Mouse (Mus musculus): Measurements from ENCODE around the gene Ociad2. TPM values are rescaled to one million over a fixed set of nuclear protein-coding genes. Genes with fewer than 3 reads are reported as not detected.
A peak's percentile ranks its signal among the peaks of the same experiment; 100 is the strongest.

Ociad2 gene
- polyA plus RNA-seq, 1 experiment from 2014 or later = 8.7 TPM

DNA sequence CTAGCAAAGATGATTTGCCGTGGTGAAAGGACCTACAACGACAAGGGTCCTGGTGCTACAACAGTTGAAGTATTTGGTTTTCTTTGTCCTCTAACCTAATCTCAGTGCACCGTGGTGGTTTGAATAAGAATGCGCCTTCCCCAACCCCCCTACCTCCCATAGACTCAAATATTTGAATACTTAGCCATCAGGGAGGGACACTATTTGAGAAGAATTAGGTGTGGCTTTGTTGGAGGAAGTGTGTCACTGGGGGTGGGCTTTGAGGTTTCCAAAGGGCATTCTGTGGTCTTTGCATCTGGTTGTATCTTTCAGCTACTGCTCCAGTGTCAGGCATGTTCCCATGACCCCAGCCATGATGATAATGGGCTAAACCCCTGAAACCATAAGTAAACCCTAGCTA lies 27.1 kb upstream of the Ociad2 start:
- no peak overlapping the region for H3K4me3 ChIP-seq
- H3K36me3 ChIP-seq (replicated peaks) = no peaks in the 10 kb centered on the region
- 80% methylated on average over 4 of the region's 4 CpGs for WGBS
- H3K27ac ChIP-seq = no peak overlapping the region
- no peaks in the 10 kb centered on the region for H3K27me3 ChIP-seq (ENCODE audit: poor library complexity, severe bottlenecking)
- H3K4me1 ChIP-seq = 0 out of 2 replicates have a peak, but pooled peaks cover 3% of the 10 kb centered on the region
- DNase-seq (ENCODE audit: extremely low spot score, low spot score) = no peak
- H3K9me3 ChIP-seq = no peaks in the 10 kb centered on the region

DNA sequence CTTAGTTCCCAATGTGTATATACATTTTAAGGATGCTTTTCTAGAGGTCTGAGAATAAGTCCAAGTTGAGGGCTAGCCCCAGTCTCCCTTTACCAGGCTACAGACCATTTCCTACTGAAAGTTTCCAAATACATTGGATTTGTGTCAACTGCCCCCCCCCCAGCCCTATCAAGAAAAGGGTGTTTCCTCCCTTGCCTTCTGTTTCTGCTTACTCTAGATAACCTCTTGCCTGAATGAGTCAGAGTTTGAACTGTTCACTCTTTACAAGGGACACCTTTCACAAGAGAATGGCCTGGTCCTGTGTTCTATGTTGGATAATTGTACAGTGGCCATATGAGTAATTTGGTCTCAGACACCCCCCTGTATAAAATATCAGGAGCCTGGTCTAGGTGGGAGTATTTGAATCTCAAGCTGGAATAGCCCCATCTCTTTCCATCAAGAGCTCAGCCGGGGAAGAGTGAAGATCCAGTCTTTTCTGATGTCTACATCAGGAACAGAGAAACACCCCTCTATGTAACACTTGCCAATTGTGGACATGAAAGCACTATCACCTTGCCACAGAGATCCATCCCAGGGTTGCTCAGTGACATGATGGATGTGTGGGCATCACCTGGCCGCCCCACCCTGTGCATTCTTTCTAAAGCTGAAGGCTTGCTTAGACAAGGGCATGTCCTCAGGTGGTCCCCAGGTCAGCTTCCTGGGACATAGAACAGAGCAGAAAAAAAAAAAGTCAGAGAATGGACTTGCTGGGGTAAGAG lies 23.5 kb upstream of the Ociad2 start:
- 92% methylated on average over 2 of the region's 2 CpGs for whole genome bisulfite sequencing
- no peak overlapping the region for H3K4me3 ChIP-seq
- DNase-seq (ENCODE audit: extremely low spot score, low spot score) = no peak
- 0 out of 2 replicates have a peak, but pooled peaks cover 2% of the 10 kb centered on the region for H3K27me3 ChIP-seq (ENCODE audit: poor library complexity, severe bottlenecking)
- H3K4me1 ChIP-seq = peaks cover 10% of the 10 kb centered on the region
- no peaks in the 10 kb centered on the region for H3K36me3 ChIP-seq (replicated peaks)
- H3K9me3 ChIP-seq = no peaks in the 10 kb centered on the region
- H3K27ac ChIP-seq = no peak overlapping the region

DNA sequence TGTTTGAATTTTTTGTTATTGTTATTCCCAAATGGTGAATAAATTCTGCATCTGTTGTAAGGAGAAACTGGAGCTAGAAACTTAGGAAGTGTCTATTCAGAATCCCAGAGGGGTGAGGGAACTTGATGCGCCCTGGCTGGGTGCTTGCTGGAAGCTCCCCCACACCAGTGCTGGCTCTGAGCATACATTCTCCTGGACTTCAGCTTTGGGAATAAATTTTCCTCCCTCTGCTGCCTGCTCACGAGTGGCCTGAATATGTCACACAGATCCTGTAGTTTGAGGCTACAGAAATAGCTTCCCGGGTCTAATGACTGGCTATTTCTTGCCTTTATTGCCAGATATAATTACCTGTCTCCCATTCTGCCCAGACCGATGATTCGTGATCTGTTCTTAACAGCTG lies 22.0 kb upstream of the Ociad2 start:
- peaks cover 10% of the 10 kb centered on the region for H3K4me1 ChIP-seq
- no peak overlapping the region for H3K27ac ChIP-seq
- no peak for DNase-seq (ENCODE audit: extremely low spot score, low spot score)
- H3K4me3 ChIP-seq = no peak overlapping the region
- 92% methylated on average over 5 of the region's 5 CpGs for WGBS
- no peaks in the 10 kb centered on the region for H3K9me3 ChIP-seq
- no peaks in the 10 kb centered on the region for H3K36me3 ChIP-seq (replicated peaks)
- H3K27me3 ChIP-seq (ENCODE audit: poor library complexity, severe bottlenecking) = 0 out of 2 replicates have a peak, but pooled peaks cover 2% of the 10 kb centered on the region

DNA sequence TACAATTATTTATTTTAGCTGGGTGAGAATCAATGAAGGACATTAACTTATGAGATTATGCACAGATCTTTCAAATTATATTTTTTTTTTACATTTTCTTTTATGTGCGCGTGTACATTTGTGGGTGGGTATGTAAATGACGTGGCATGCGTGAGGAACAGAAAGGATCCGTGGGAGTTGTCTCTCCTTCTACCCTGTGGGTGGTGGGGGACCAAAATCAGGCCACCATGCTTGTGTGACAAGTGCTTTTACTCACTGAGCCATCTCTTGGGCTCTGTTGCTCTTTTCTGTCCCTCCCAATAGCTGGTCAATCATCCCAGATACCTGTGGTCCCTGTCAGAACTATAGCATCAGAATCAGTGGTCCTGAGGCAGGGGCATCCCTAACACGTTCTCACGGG lies 21.5 kb upstream of the Ociad2 start:
- Histone ChIP-seq H3K4me1 (peaks cover 10% of the 10 kb centered on the region), H3K9me3 (no peaks in the 10 kb centered on the region), H3K36me3 (replicated peaks) (no peaks in the 10 kb centered on the region), H3K4me3 (no peak overlapping the region), H3K27me3 (ENCODE audit: poor library complexity, severe bottlenecking) (0 out of 2 replicates have a peak, but pooled peaks cover 2% of the 10 kb centered on the region), H3K27ac (no peak overlapping the region)
- no peak for DNase-seq (ENCODE audit: extremely low spot score, low spot score)
- WGBS = 94% methylated on average over 7 of the region's 7 CpGs

DNA sequence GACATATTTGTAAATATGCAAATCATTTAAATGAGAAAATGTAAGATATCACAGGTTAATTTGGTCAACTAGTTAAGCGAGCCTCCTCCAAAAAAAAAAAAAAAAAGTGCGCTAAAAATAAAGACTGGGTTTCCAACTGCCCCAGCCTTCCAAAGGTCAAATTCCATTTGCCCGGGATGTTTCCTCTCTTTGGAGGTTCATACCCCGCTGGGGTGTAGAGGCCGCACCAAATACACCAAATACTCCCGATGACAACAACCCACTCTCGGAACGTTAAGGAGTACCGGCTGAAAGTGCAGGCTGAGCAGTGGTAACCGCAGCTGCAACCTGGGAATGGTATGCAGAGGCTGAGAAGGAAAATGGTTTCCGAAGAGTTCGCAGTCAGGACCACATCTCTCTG lies 19.4 kb upstream of the Ociad2 start:
- WGBS = 34% methylated on average over 12 of the region's 12 CpGs
- peaks cover 10% of the 10 kb centered on the region for H3K4me1 ChIP-seq
- H3K27ac ChIP-seq = no peak overlapping the region
- no peak for DNase-seq (ENCODE audit: extremely low spot score, low spot score)
- H3K9me3 ChIP-seq = no peaks in the 10 kb centered on the region
- H3K27me3 ChIP-seq (ENCODE audit: poor library complexity, severe bottlenecking) = 0 out of 2 replicates have a peak, but pooled peaks cover 2% of the 10 kb centered on the region
- H3K36me3 ChIP-seq (replicated peaks) = no peaks in the 10 kb centered on the region
- peak overlapping the region; percentile 12; the same call in 1 of the 2 replicates for H3K4me3 ChIP-seq

DNA sequence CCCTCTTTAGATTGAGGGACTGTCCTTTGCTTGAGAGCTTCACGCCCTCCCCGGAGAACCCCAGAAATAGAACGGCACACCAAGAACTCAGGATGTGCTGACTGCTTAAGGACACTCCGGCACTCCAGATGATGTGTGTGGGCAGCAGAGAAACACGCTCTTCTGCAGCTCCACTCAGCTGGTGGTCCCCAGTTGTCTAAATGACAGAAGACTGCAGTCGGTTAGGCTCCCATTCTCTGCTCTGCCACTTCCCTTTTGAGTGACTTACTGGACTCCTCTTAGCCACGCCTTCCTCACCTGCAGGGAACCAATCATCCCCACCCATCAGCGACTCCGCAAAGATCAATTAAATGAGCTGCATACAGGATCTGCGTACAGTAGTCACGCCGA lies 18.9 kb upstream of the Ociad2 start:
- Histone ChIP-seq H3K4me1 (peaks cover 10% of the 10 kb centered on the region), H3K27me3 (ENCODE audit: poor library complexity, severe bottlenecking) (0 out of 2 replicates have a peak, but pooled peaks cover 2% of the 10 kb centered on the region), H3K9me3 (no peaks in the 10 kb centered on the region), H3K36me3 (replicated peaks) (no peaks in the 10 kb centered on the region), H3K27ac (no peak overlapping the region), H3K4me3 (peak overlapping the region; percentile 12; the same call in 1 of the 2 replicates)
- 42% methylated on average over 12 of the region's 12 CpGs for whole genome bisulfite sequencing
- DNase-seq (ENCODE audit: extremely low spot score, low spot score) = no peak

DNA sequence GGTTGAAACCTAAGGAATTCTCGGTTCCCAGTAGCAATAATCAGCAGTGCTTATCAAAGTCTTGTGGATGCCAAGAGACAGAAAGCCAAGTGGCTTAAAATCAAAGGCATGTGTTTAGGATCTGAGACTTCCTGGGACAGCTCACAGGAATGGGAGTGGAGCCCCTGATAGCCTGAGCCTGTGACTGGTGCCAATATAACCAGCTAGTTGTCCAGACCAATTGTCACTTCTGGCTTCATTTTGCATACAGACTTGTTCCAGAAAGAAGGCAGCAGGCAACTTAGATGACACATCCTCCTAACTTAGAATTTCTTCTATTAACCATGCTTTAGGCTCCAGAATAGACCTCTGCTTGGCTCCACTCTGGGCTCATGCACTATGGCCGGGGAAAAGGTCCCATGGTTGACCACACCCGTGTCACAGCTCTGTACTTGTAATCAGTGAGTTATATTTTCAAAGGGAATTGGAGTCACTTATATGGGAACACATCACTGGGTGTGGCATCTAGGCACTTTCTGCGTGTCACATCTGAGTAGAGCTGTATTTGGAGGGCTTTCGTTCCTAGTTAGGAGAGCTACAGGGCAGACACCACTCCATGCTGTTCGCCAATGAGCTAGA lies 18.4 kb upstream of the Ociad2 start:
- Histone ChIP-seq H3K27me3 (ENCODE audit: poor library complexity, severe bottlenecking) (0 out of 2 replicates have a peak, but pooled peaks cover 2% of the 10 kb centered on the region), H3K4me3 (no peak overlapping the region), H3K27ac (no peak overlapping the region), H3K9me3 (no peaks in the 10 kb centered on the region), H3K36me3 (replicated peaks) (no peaks in the 10 kb centered on the region), H3K4me1 (peaks cover 14% of the 10 kb centered on the region)
- no peak for DNase-seq (ENCODE audit: extremely low spot score, low spot score)
- 83% methylated on average over 6 of the region's 6 CpGs for WGBS

DNA sequence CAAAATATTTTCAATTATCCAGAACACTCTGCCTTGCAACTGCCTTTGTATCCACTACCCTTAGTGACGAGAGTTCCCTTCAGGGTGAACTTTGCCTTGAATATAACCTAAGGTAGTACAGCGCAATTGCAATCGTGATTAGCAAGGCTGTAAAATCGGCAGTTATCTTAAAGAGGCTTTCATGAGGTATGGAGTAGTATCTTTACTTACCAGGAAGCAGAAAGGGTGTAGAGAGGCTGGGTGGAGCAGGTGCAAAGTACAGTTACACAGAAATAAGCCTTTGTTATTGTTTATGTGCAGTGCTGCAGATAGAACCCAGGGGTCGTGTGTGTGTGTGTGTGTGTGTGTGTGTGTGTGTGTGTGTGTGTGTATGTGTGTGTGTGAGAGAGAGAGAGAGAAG lies 14.6 kb upstream of the Ociad2 start:
- Histone ChIP-seq H3K27ac (no peak overlapping the region), H3K27me3 (ENCODE audit: poor library complexity, severe bottlenecking) (0 out of 2 replicates have a peak, but pooled peaks cover 2% of the 10 kb centered on the region), H3K36me3 (replicated peaks) (no peaks in the 10 kb centered on the region), H3K4me1 (peaks cover 14% of the 10 kb centered on the region), H3K4me3 (no peak overlapping the region), H3K9me3 (no peaks in the 10 kb centered on the region)
- no peak for DNase-seq (ENCODE audit: extremely low spot score, low spot score)
- 86% methylated on average over 5 of the region's 5 CpGs for WGBS

DNA sequence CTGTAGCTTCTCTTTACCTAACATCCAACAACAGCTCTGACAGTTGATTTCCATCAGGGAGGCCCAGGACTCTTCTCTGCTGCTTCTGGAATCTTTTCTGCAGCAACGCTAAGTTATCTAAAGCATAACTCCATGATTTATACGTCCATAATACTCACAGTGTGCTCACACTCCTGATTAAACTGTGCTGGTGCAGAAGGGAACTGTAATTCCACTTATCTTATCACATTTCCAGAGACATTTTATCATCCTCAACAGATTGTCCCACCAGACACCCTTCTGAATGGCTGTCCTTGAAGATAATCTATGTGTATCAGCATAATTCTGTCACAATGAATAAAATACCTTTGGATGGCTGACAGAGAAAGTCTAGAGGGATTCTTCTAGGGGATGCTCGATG lies 13.2 kb upstream of the Ociad2 start:
- H3K4me1 ChIP-seq = peaks cover 5% of the 10 kb centered on the region; the same call in 1 of the 2 replicates
- no peak for DNase-seq (ENCODE audit: extremely low spot score, low spot score)
- H3K36me3 ChIP-seq (replicated peaks) = no peaks in the 10 kb centered on the region
- H3K27ac ChIP-seq = no peak overlapping the region
- 85% methylated on average over 3 of the region's 3 CpGs for WGBS
- H3K4me3 ChIP-seq = no peak overlapping the region
- no peaks in the 10 kb centered on the region for H3K27me3 ChIP-seq (ENCODE audit: poor library complexity, severe bottlenecking)
- no peaks in the 10 kb centered on the region for H3K9me3 ChIP-seq

DNA sequence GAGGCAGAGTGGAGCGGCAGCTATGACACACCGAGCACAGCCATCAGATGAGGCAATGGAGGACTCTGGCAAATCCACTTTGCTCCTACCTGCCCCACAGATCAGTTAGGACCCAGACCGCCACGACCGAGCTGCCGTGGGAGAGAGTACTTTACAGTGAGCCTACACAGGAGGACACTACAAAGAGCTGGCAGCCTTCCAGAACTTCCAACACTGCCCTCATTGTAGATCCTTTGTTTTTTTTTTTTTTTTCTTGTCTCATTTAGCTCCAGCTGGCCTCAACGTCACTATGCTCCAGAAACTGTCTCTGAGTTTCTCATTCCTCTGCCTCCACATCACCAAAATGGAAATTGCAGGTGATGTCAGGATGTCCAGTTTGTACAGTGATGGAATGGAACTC lies 12.7 kb upstream of the Ociad2 start:
- no peak for DNase-seq (ENCODE audit: extremely low spot score, low spot score)
- no peaks in the 10 kb centered on the region for H3K9me3 ChIP-seq
- WGBS = 88% methylated on average over 7 of the region's 7 CpGs
- H3K27ac ChIP-seq = no peak overlapping the region
- no peaks in the 10 kb centered on the region for H3K27me3 ChIP-seq (ENCODE audit: poor library complexity, severe bottlenecking)
- H3K4me1 ChIP-seq = peaks cover 5% of the 10 kb centered on the region; the same call in 1 of the 2 replicates
- H3K36me3 ChIP-seq (replicated peaks) = no peaks in the 10 kb centered on the region
- no peak overlapping the region for H3K4me3 ChIP-seq

DNA sequence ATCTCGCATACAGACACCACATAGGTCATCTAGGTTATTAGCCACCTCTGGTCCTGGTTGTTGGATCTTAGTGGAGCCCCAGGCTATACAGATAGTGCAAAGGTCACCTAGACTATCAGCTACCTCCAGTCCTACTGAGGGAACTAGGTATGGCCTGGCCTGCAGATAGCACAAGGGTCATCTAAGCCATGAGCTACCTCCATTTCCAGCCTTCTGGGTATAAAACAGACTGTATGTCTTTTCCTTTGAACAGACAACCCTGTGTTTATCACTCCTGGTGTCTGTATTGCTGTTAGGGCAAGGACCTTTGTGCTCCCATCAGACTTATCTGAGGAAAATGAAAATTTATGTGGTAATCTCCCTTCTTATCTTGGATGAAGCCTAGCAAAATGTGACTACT lies 11.0 kb upstream of the Ociad2 start:
- Histone ChIP-seq H3K9me3 (no peaks in the 10 kb centered on the region), H3K4me3 (no peak overlapping the region), H3K36me3 (replicated peaks) (no peaks in the 10 kb centered on the region), H3K27ac (no peak overlapping the region), H3K4me1 (peaks cover 5% of the 10 kb centered on the region; the same call in 1 of the 2 replicates), H3K27me3 (ENCODE audit: poor library complexity, severe bottlenecking) (0 out of 2 replicates have a peak, but pooled peaks cover 3% of the 10 kb centered on the region)
- DNase-seq (ENCODE audit: extremely low spot score, low spot score) = no peak
- WGBS = 88% methylated on average over 1 of the region's 1 CpGs

DNA sequence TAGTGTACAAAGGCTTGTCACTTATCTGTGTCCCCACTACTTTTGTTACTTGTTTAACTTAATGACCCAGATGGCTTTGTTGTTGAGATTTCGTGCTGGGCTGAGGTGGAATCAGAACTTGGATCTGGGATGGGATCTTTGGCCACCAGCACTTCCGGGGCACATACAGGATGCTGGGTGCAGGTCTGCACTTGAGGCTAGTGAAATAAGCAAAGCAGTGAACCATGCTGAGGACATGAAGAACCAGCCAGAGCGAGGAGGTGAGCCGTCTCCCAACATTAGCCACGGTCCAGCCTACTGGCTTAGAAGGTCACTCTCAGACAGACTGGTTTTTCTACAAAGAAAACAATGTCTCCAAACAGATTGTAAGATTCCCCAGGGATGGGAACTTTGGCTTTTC lies 8.7 kb upstream of the Ociad2 start:
- Histone ChIP-seq H3K4me1 (peaks cover 4% of the 10 kb centered on the region; the same call in 1 of the 2 replicates), H3K27ac (no peak overlapping the region), H3K9me3 (no peaks in the 10 kb centered on the region), H3K36me3 (replicated peaks) (no peaks in the 10 kb centered on the region), H3K27me3 (ENCODE audit: poor library complexity, severe bottlenecking) (0 out of 2 replicates have a peak, but pooled peaks cover 3% of the 10 kb centered on the region), H3K4me3 (no peak overlapping the region)
- no peak for DNase-seq (ENCODE audit: extremely low spot score, low spot score)
- WGBS = 63% methylated on average over 5 of the region's 5 CpGs

DNA sequence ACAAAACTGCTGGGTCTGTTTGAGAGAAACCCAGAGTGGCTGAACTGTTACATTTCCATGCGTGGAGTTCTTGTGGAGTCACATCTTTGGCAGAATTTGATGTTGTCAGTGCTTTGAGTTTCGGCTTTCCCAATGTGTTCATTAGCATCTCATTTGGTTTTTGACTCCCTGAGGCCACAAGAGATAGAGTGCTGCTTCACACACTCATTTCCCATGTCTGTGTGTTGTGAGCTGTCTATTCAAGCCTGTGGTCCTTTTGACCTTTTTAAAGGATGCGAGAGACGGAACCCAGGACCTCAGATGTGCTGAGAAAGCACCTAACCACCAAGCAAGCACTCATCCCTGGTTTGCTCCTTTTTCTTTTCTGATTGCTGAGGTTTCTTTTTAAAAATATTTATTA lies 4.4 kb upstream of the Ociad2 start:
- Histone ChIP-seq H3K4me3 (no peak overlapping the region), H3K4me1 (peaks cover 9% of the 10 kb centered on the region; the same call in 1 of the 2 replicates), H3K27ac (no peak overlapping the region), H3K36me3 (replicated peaks) (no peaks in the 10 kb centered on the region), H3K9me3 (no peaks in the 10 kb centered on the region), H3K27me3 (ENCODE audit: poor library complexity, severe bottlenecking) (0 out of 2 replicates have a peak, but pooled peaks cover 3% of the 10 kb centered on the region)
- WGBS = 91% methylated on average over 4 of the region's 4 CpGs
- DNase-seq (ENCODE audit: extremely low spot score, low spot score) = no peak
